Mouse (Mus musculus) limb, embryonic 15.5 days (tissue): ENCODE results near the gene Ankrd11. TPM values are rescaled to one million over a fixed set of nuclear protein-coding genes. Genes with fewer than 3 reads are reported as not detected.

ENCODE experiments used
- ATAC-seq: fragments of 200-750 bp; cut with Nextera tagmentation; 2 replicates; pipeline ENCODE4 v1.8.0; 2017; ENCODE audit warnings: low read depth, moderate TSS enrichment; ENCODE audit not compliant: insufficient number of reproducible peaks, low FRiP score, low TSS enrichment
- H3K27ac ChIP-seq: fragments of 300-500 bp; sonication (generic); 2 replicates; pipeline ENCODE4 v1.5.1; 2015; ENCODE audit warnings: moderate library complexity, mild to moderate bottlenecking, inconsistent platforms
- H3K27me3 ChIP-seq: fragments of 300-500 bp; sonication (generic); 2 replicates; pipeline ENCODE4 v1.6.1; 2015; ENCODE audit warnings: inconsistent platforms
- H3K36me3 ChIP-seq: fragments of 300-500 bp; sonication (generic); 2 replicates; pipeline ENCODE4 v1.6.1; 2015; ENCODE audit warnings: inconsistent platforms
- H3K4me1 ChIP-seq: fragments of 300-500 bp; sonication (generic); 2 replicates; pipeline ENCODE4 v1.6.1; 2015; ENCODE audit warnings: inconsistent platforms
- H3K4me2 ChIP-seq: fragments of 300-500 bp; sonication (generic); 2 replicates; pipeline ENCODE4 v1.6.1; 2015; ENCODE audit warnings: mild to moderate bottlenecking, inconsistent platforms
- H3K4me3 ChIP-seq: fragments of 300-500 bp; sonication (generic); 2 replicates; pipeline ENCODE4 v1.5.1; 2015; ENCODE audit warnings: mild to moderate bottlenecking, inconsistent platforms
- H3K9ac ChIP-seq: fragments of 300-500 bp; sonication (generic); 2 replicates; pipeline ENCODE4 v1.6.1; 2015; ENCODE audit warnings: inconsistent platforms
- H3K9me3 ChIP-seq: fragments of 300-500 bp; sonication (generic); 2 replicates; pipeline ENCODE4 v1.6.1; 2016; ENCODE audit warnings: inconsistent platforms
- WGBS: fragments of 180-500 bp; shearing (Covaris S2); methylation state at CpG from one replicate; pipeline ENCODE4 v1.1.7; 2015; 5-methylcytosine and 5-hydroxymethylcytosine counted together
- polyA plus RNA-seq: library from polyadenylated mRNA; unstranded; fragments of >200 nt; fragmentation: Nextera tagmentation; extraction: Ambion mirVana; gene quantifications from 2 replicates; pipeline ENCODE4 v1.2.1, GENCODE M21; 2015

Gene Ankrd11
- polyA plus RNA-seq, 1 experiment from 2014 or later = 45.3 TPM

- ATAC-seq = no peak
- 89% methylated on average over 6 of the region's 6 CpGs for WGBS
- Histone ChIP-seq H3K4me2 (no peak overlapping the region), H3K36me3 (no peaks in the 10 kb centered on the region), H3K27ac (no peak overlapping the region), H3K9ac (no peak overlapping the region), H3K4me1 (peaks cover 9% of the 10 kb centered on the region; the same call in 1 of the 2 replicates), H3K4me3 (no peak overlapping the region), H3K9me3 (no peaks in the 10 kb centered on the region), H3K27me3 (no peaks in the 10 kb centered on the region)
Observed at GRCm38 (mm10) chr8:122867982-122868381, 174.1 kb downstream of the Ankrd11 start.

- Histone ChIP-seq H3K27me3 (no peaks in the 10 kb centered on the region), H3K36me3 (no peaks in the 10 kb centered on the region), H3K4me2 (no peak overlapping the region), H3K9me3 (no peaks in the 10 kb centered on the region), H3K9ac (no peak overlapping the region), H3K4me3 (no peak overlapping the region), H3K27ac (no peak overlapping the region), H3K4me1 (peaks cover 9% of the 10 kb centered on the region; the same call in 1 of the 2 replicates)
- ATAC-seq = no peak
- WGBS = 79% methylated on average over 8 of the region's 8 CpGs
Observed at GRCm38 (mm10) chr8:122866231-122866630, 175.8 kb downstream of the Ankrd11 start.

- no peaks in the 10 kb centered on the region for H3K36me3 ChIP-seq
- no peak for ATAC-seq
Observed at GRCm38 (mm10) chr8:122865441-122865840, 176.6 kb downstream of the Ankrd11 start.

GRCm38 (mm10) chr8:122864719-122865129, 177.4 kb downstream of the Ankrd11 start:
- WGBS = 57% methylated on average over 26 of the region's 26 CpGs
- peak overlapping the region; percentile 19 for H3K4me3 ChIP-seq
- no peak overlapping the region for H3K27ac ChIP-seq
- no peaks in the 10 kb centered on the region for H3K9me3 ChIP-seq
- no peak overlapping the region for H3K9ac ChIP-seq
- H3K36me3 ChIP-seq = no peaks in the 10 kb centered on the region
- no peaks in the 10 kb centered on the region for H3K27me3 ChIP-seq
- peak overlapping the region; percentile 42 for H3K4me2 ChIP-seq
- peaks cover 3% of the 10 kb centered on the region; the same call in 1 of the 2 replicates for H3K4me1 ChIP-seq
- no peak for ATAC-seq

More at GRCm38 (mm10) chr8:122865441-122865840, 176.6 kb downstream of the Ankrd11 start:
- H3K27ac ChIP-seq = no peak overlapping the region
- WGBS = 74% methylated on average over 10 of the region's 10 CpGs
- H3K4me1 ChIP-seq = peaks cover 7% of the 10 kb centered on the region; the same call in 1 of the 2 replicates
- H3K27me3 ChIP-seq = no peaks in the 10 kb centered on the region
- peak overlapping the region; percentile 42 for H3K4me2 ChIP-seq
- H3K9me3 ChIP-seq = no peaks in the 10 kb centered on the region
- 0 out of 2 replicates have a peak overlapping the region, but pooled peaks have one; percentile 19 for H3K4me3 ChIP-seq
- H3K9ac ChIP-seq = no peak overlapping the region

GRCm38 (mm10) chr8:122859843-122860242, 182.2 kb downstream of the Ankrd11 start:
- ATAC-seq = no peak
- Histone ChIP-seq H3K4me2 (no peak overlapping the region), H3K9me3 (no peaks in the 10 kb centered on the region), H3K27ac (no peak overlapping the region), H3K4me1 (no peaks in the 10 kb centered on the region), H3K9ac (no peak overlapping the region), H3K36me3 (no peaks in the 10 kb centered on the region), H3K27me3 (no peaks in the 10 kb centered on the region), H3K4me3 (no peak overlapping the region)
- WGBS = 58% methylated on average over 13 of the region's 13 CpGs

- Histone ChIP-seq H3K4me1 (peaks cover 18% of the 10 kb centered on the region), H3K27ac (no peak overlapping the region), H3K36me3 (no peaks in the 10 kb centered on the region), H3K9me3 (no peaks in the 10 kb centered on the region), H3K9ac (no peak overlapping the region), H3K27me3 (no peaks in the 10 kb centered on the region), H3K4me2 (no peak overlapping the region), H3K4me3 (no peak overlapping the region)
- WGBS = 82% methylated on average over 8 of the region's 8 CpGs
- ATAC-seq = no peak
Observed at GRCm38 (mm10) chr8:122856288-122856687, 185.8 kb downstream of the Ankrd11 start.

- WGBS = 70% methylated on average over 4 of the region's 4 CpGs
- H3K27me3 ChIP-seq = no peaks in the 10 kb centered on the region
- no peak for ATAC-seq
- H3K36me3 ChIP-seq = no peaks in the 10 kb centered on the region
- no peak overlapping the region for H3K9ac ChIP-seq
- H3K27ac ChIP-seq = no peak overlapping the region
- no peak overlapping the region for H3K4me3 ChIP-seq
- H3K4me1 ChIP-seq = peaks cover 21% of the 10 kb centered on the region
- no peaks in the 10 kb centered on the region for H3K9me3 ChIP-seq
- H3K4me2 ChIP-seq = no peak overlapping the region
Observed at GRCm38 (mm10) chr8:122855123-122855522, 187.0 kb downstream of the Ankrd11 start.

GRCm38 (mm10) chr8:122854388-122854787, 187.7 kb downstream of the Ankrd11 start:
- H3K4me1 ChIP-seq = peaks cover 24% of the 10 kb centered on the region
- H3K36me3 ChIP-seq = no peaks in the 10 kb centered on the region
- no peak overlapping the region for H3K4me2 ChIP-seq
- no peaks in the 10 kb centered on the region for H3K9me3 ChIP-seq
- H3K27me3 ChIP-seq = no peaks in the 10 kb centered on the region
- H3K27ac ChIP-seq = no peak overlapping the region
- 72% methylated on average over 7 of the region's 7 CpGs for WGBS
- ATAC-seq = no peak
- no peak overlapping the region for H3K9ac ChIP-seq
- no peak overlapping the region for H3K4me3 ChIP-seq

- H3K4me3 ChIP-seq = no peak overlapping the region
- H3K9ac ChIP-seq = no peak overlapping the region
- H3K36me3 ChIP-seq = no peaks in the 10 kb centered on the region
- H3K27me3 ChIP-seq = 0 out of 2 replicates have a peak, but pooled peaks cover 7% of the 10 kb centered on the region
- H3K4me1 ChIP-seq = peaks cover 29% of the 10 kb centered on the region
- H3K9me3 ChIP-seq = no peaks in the 10 kb centered on the region
- ATAC-seq = no peak
- WGBS = 32% methylated on average over 11 of the region's 11 CpGs
- no peak overlapping the region for H3K4me2 ChIP-seq
- H3K27ac ChIP-seq = 0 out of 2 replicates have a peak overlapping the region, but pooled peaks have one; percentile 17
Observed at GRCm38 (mm10) chr8:122853340-122853771, 188.7 kb downstream of the Ankrd11 start.

- H3K9me3 ChIP-seq = no peaks in the 10 kb centered on the region
- H3K4me3 ChIP-seq = no peak overlapping the region
- H3K4me1 ChIP-seq = peaks cover 35% of the 10 kb centered on the region
- H3K4me2 ChIP-seq = no peak overlapping the region
- 0 out of 2 replicates have a peak, but pooled peaks cover 8% of the 10 kb centered on the region for H3K27me3 ChIP-seq
- H3K9ac ChIP-seq = no peak overlapping the region
- no peak for ATAC-seq
- WGBS = 62% methylated on average over 1 of the region's 1 CpGs
- no peaks in the 10 kb centered on the region for H3K36me3 ChIP-seq
- no peak overlapping the region for H3K27ac ChIP-seq
Observed at GRCm38 (mm10) chr8:122852546-122852905, 189.6 kb downstream of the Ankrd11 start.

GRCm38 (mm10) chr8:122851692-122852545, 190.2 kb downstream of the Ankrd11 start:
- WGBS = 79% methylated on average over 12 of the region's 12 CpGs
- Histone ChIP-seq H3K4me3 (no peak overlapping the region), H3K4me2 (0 out of 2 replicates have a peak overlapping the region, but pooled peaks have one; percentile 3), H3K27me3 (0 out of 2 replicates have a peak, but pooled peaks cover 8% of the 10 kb centered on the region), H3K27ac (no peak overlapping the region), H3K9ac (no peak overlapping the region), H3K36me3 (no peaks in the 10 kb centered on the region), H3K4me1 (peaks cover 35% of the 10 kb centered on the region), H3K9me3 (no peaks in the 10 kb centered on the region)
- no peak for ATAC-seq

- Histone ChIP-seq H3K4me2 (no peak overlapping the region), H3K9me3 (no peaks in the 10 kb centered on the region), H3K27me3 (0 out of 2 replicates have a peak, but pooled peaks cover 8% of the 10 kb centered on the region), H3K4me3 (no peak overlapping the region), H3K36me3 (no peaks in the 10 kb centered on the region), H3K4me1 (peaks cover 35% of the 10 kb centered on the region), H3K27ac (peak overlapping the region; percentile 43; the same call in 1 of the 2 replicates), H3K9ac (no peak overlapping the region)
- 56% methylated on average over 3 of the region's 3 CpGs for WGBS
- ATAC-seq = peak; percentile 53; the same call in 1 of the 2 replicates
Observed at GRCm38 (mm10) chr8:122850641-122851240, 191.3 kb downstream of the Ankrd11 start.
